Mouse (Mus musculus) C2C12 (cell line): ENCODE measurements around the gene Sos2.

ENCODE experiments used
- CTCF ChIP-seq: IDR thresholded peaks from one replicate; pipeline ENCODE4 v1.5.1; 2011; ENCODE audit not compliant: control insufficient read depth, insufficient read depth, insufficient read length
- MAX ChIP-seq: IDR thresholded peaks from one replicate; pipeline ENCODE4 v1.6.1; 2011; ENCODE audit warnings: mild to moderate bottlenecking, control low read depth
- MYOD1 ChIP-seq: IDR thresholded peaks from one replicate; pipeline ENCODE4 v1.6.1; 2011; ENCODE audit warnings: low read depth; ENCODE audit not compliant: control insufficient read depth, insufficient read length

- no peak for TF ChIP-seq MAX
- TF ChIP-seq CTCF: no peak
- no peak for TF ChIP-seq MYOD1
Observed at GRCm38 (mm10) chr12:69538362-69538950, 143.2 kb downstream of the Sos2 start.
